Mouse (Mus musculus) lung, embryonic 16.5 days (tissue): ENCODE results near the gene Klhl13. TPM values are rescaled to one million over a fixed set of nuclear protein-coding genes. Genes with fewer than 3 reads are reported as not detected.

Experiments used
- ATAC-seq: fragments of 200-750 bp; cut with Nextera tagmentation; 2 replicates; pipeline ENCODE4 v1.8.0; 2017; ENCODE audit warnings: low read depth, mild to moderate bottlenecking, moderate library complexity
- H3K27ac ChIP-seq: fragments of 300-500 bp; sonication (generic); 2 replicates; pipeline ENCODE4 v1.5.1; 2014; ENCODE audit warnings: mild to moderate bottlenecking, control low read depth, low read length
- H3K27me3 ChIP-seq: fragments of 300-500 bp; sonication (generic); 2 replicates; pipeline ENCODE4 v1.6.1; 2014; ENCODE audit warnings: low read depth, low read length, mixed read lengths; ENCODE audit not compliant: control insufficient read depth, insufficient read depth
- H3K36me3 ChIP-seq: fragments of 300-500 bp; sonication (generic); 2 replicates; pipeline ENCODE4 v1.6.1; 2014; ENCODE audit warnings: low read length; ENCODE audit not compliant: control insufficient read depth, insufficient read depth
- H3K4me1 ChIP-seq: fragments of 300-500 bp; sonication (generic); replicated peaks from 2 replicates; pipeline ENCODE4 v1.6.1; 2014; ENCODE audit warnings: low read length, mixed read lengths; ENCODE audit not compliant: control insufficient read depth, insufficient read depth
- H3K4me2 ChIP-seq: fragments of 300-500 bp; sonication (generic); 2 replicates; pipeline ENCODE4 v1.6.1; 2014; ENCODE audit warnings: low read depth, low read length, control low read depth
- H3K4me3 ChIP-seq: fragments of 300-500 bp; sonication (generic); 2 replicates; pipeline ENCODE4 v1.5.1; 2014; ENCODE audit warnings: mild to moderate bottlenecking, low read length, control low read depth
- H3K9ac ChIP-seq: fragments of 300-500 bp; sonication (generic); 2 replicates; pipeline ENCODE4 v1.6.1; 2014; ENCODE audit warnings: low read length, control low read depth
- H3K9me3 ChIP-seq: fragments of 300-500 bp; sonication (generic); 2 replicates; pipeline ENCODE4 v1.6.1; 2016; ENCODE audit warnings: low read length; ENCODE audit not compliant: control insufficient read depth
- WGBS: fragments of 180-500 bp; shearing (Covaris S2); extraction: QIAGEN DNeasy Blood & Tissue Kit; methylation state at CpG from one replicate; pipeline ENCODE4 v1.1.7; 2014; 5-methylcytosine and 5-hydroxymethylcytosine counted together
- polyA plus RNA-seq: library from polyadenylated mRNA; unstranded; fragments of >200 nt; fragmentation: Nextera tagmentation; extraction: Ambion mirVana; gene quantifications from 2 replicates; pipeline ENCODE4 v1.2.1, GENCODE M21; 2015

Klhl13 gene
- polyA plus RNA-seq, result 58.7 and 62.7 TPM in 2 replicates

DNA sequence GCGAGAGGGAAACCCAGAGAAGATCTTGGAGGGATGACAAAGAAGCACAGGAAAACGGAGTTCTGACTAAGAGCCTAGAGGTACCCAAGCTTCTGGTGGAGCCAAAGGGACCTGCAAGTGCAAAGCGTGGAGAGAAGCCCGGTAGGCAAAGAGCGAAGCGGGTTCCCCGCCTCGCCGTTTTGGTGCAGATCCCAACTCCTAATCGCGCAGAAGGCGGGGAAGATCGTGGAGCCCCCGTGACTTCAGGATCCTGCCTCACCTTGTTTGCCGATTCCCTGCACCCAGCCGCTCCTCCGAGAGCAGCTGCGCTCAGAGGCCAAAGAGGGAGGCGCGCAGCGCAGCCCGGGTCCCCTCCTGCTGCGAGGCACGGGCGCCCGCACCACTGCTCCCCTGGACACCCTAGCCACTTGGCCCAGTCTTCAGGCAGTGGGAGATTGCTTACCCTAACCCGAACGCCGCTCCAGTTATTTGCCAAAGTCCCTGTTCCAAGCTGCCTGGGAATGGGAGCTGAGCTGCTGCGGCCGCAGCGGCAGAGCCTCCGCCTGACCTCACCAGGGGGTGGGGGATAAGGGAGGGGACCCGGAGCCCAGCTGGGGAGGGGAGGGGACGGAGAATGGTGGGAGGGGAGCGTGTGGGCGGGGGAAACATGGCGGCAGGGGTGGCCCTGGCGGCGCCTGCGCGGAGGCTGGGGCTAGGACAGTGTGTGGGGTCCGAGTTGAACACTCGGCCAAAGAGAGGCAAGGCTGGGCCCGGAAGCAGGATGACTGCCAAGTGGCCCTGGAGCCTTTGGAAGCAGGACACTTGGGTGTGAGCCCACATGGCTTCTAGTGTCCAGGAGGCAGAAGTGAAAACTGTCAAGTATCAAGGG is at the start of gene Klhl13:
Klhl13 (minus strand) TSS at position 569 of the 868 bp plus-strand sequence.
- Histone ChIP-seq H3K4me3 (peak within 1 kb of the TSS; percentile 60), H3K9me3 (no peaks in the 10 kb centered on the region), H3K36me3 (no peaks in the 10 kb centered on the region), H3K4me1 (no peaks in the 10 kb centered on the region), H3K9ac (peak within 1 kb of the TSS; percentile 66), H3K27me3 (no peaks in the 10 kb centered on the region), H3K4me2 (peak within 1 kb of the TSS; percentile 49), H3K27ac (peak within 1 kb of the TSS; percentile 88)
- ATAC-seq, result peak; percentile 97
- WGBS, result 10% methylated on average over 31 of the region's 45 CpGs

DNA sequence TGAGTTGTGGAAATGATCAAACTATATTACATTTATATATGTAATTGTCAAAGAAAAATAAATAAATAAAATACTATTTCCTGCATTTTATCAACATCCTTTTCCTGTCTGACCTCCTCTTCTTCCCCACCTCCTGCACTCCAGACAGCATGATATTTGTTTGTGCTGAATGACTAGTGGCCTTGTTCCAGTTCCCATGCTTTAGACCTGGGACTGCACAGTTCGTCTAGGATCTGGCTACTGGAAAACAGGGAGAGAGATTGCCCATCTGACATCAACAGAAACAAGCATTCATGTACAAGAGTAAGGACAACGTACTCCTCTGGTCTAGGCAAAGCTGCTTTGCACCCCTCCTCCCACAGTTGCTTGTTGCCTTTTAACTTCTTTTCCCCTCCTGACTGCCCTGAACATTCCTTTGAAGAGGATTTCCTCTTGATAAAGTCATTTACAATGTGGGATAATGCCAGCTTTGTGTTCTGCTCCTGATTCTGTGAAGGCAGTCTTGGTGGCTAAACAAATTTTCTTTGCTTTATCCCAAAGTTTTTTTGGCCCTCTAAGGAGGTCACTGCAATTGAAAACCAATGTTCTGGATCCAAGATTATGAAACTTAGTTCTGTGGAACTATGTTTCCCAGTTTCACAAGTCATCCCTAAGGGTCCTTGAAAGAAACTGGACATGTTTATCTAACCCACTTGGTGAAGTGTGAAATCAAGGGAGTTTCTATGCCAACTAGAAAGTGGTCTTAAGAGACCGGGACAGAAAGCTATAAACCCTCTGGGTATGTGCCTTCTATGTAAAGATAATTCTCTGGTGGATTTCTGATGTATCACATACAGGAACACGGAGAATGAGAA is 44.6 kb upstream of the Klhl13 start:
- Histone ChIP-seq H3K4me2 (no peak overlapping the region), H3K36me3 (no peaks in the 10 kb centered on the region), H3K4me3 (no peak overlapping the region), H3K27ac (no peak overlapping the region), H3K27me3 (no peaks in the 10 kb centered on the region), H3K9ac (no peak overlapping the region), H3K9me3 (no peaks in the 10 kb centered on the region), H3K4me1 (no peaks in the 10 kb centered on the region; the same call in 1 of the 2 replicates)
- peak; percentile 54; the same call in 1 of the 2 replicates for ATAC-seq
- WGBS, result 33% methylated on average over 4 of the region's 4 CpGs

DNA sequence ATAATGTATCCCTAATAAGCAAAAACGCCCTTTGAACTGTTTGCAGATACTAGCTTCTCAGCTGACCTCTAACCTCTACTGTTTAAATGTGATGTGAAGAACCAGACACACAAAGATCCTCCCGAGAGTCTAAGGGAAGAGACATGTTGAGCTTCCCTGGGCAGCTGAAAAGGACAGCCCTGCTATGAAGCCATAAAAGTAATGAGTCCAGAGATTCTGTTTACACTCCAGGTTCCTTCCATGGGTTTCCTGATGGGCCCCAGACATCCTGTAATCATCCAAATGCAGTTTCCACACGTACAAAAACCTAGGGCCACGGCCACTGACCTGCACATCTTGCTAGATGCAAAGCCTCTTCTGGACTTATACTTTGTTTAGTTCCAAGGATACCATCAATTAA is 23.8 kb upstream of the Klhl13 start:
- Histone ChIP-seq H3K9ac (no peak overlapping the region), H3K4me2 (no peak overlapping the region), H3K4me3 (no peak overlapping the region), H3K27me3 (no peaks in the 10 kb centered on the region), H3K4me1 (no peaks in the 10 kb centered on the region), H3K36me3 (no peaks in the 10 kb centered on the region), H3K9me3 (no peaks in the 10 kb centered on the region), H3K27ac (no peak overlapping the region)
- 50% methylated on average over 4 of the region's 4 CpGs for WGBS
- no peak for ATAC-seq

DNA sequence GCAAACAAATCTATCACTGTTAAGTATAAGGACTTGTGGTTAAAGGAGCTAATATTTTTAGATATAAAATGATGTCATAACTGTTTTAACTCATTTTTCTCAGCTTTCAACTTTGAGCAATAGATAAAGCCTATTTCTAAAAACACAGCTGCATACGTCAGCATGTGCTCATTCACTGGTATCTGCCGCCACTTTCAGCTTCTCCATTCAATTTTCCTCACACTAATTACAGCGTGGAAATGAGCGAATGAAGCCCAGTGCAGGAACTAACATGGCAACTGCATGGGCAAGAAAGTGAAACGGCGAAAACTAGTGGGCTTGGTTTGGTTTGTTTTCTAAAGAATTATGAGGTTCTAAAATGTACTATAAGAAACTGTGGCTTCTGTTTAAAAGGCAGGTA is 1.4 kb downstream of the Klhl13 start:
- Histone ChIP-seq H3K27ac (no peak overlapping the region), H3K9ac (no peak overlapping the region)

DNA sequence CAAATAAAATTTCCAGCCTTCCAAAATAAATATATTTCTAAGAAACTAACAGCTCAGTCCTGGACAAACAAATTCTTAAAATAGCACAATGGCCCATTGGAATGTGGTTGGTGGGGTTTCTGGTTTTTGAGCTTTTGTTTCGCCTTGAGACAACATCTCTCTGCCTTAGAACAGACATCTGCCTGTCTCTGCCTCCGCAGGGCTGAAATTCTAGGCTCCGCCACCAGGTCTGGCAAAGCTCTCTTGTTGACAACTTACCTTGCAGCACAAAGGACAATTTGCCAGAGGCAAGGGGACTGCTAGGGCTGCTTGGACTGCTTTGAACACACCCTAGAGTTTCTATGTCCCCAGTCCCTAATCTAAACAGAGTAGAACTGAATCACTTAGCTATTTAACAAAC is 4.4 kb downstream of the Klhl13 start:
- no peak for ATAC-seq
- Histone ChIP-seq H3K9ac (no peak overlapping the region), H3K27ac (no peak overlapping the region), H3K4me2 (no peak overlapping the region), H3K4me1 (no peaks in the 10 kb centered on the region), H3K36me3 (no peaks in the 10 kb centered on the region), H3K4me3 (no peak overlapping the region), H3K9me3 (no peaks in the 10 kb centered on the region), H3K27me3 (no peaks in the 10 kb centered on the region)
- 95% methylated on average over 3 of the region's 3 CpGs for WGBS

More for the DNA sequence above, 1.4 kb downstream of the Klhl13 start:
- Histone ChIP-seq H3K4me3 (peak overlapping the region; percentile 60), H3K9me3 (no peaks in the 10 kb centered on the region), H3K4me2 (peak overlapping the region; percentile 34), H3K27me3 (no peaks in the 10 kb centered on the region), H3K36me3 (no peaks in the 10 kb centered on the region), H3K4me1 (no peaks in the 10 kb centered on the region)
- 43% methylated on average over 6 of the region's 6 CpGs for WGBS
- ATAC-seq, result no peak

DNA sequence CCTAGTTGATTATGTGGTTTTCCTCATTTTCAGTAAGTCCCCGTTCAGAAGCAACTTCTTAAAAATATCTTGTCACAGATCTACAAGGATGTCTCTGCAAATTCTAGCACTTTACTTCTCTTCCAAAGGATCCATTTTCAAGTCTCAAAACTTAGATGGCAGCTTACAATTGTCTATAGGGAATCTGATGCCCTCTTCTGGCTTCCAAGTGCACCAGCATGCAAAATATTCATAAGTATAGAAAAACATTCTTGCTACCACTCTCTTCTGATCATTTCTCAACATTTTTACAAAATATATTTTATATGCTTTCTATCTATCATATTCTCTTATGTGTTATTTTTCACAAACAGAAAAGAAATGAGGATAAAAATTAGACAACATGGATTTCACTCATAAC is 14.8 kb downstream of the Klhl13 start:
- H3K27ac ChIP-seq, result no peak overlapping the region
- no peak for ATAC-seq
- H3K9ac ChIP-seq, result no peak overlapping the region
- H3K27me3 ChIP-seq, result no peaks in the 10 kb centered on the region
- no peaks in the 10 kb centered on the region for H3K36me3 ChIP-seq
- no peak overlapping the region for H3K4me2 ChIP-seq
- H3K9me3 ChIP-seq, result no peaks in the 10 kb centered on the region
- no peak overlapping the region for H3K4me3 ChIP-seq
- no peaks in the 10 kb centered on the region for H3K4me1 ChIP-seq
- whole genome bisulfite sequencing, result 71% methylated on average over 1 of the region's 1 CpGs

DNA sequence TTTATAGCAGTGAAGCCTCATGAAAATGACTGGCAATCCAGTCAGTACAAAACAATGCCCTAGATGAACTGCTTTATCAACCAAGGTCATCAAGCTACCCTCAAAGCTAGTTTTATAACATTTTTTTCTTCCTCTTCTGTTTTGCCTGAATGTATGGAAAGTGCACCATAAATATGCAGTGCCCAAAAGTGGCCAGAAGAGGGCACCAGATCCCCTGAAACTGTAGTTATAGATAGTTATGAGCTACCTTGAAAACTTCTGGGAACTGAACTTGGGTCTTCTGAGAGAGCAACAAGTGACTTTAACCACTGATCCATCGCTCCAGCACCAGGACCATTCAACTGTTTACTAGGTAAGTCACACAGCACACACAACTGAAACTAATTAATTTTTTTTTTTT is 36.8 kb downstream of the Klhl13 start:
- no peaks in the 10 kb centered on the region for H3K4me1 ChIP-seq
- H3K4me3 ChIP-seq, result no peak overlapping the region
- no peaks in the 10 kb centered on the region for H3K9me3 ChIP-seq
- no peak for ATAC-seq
- no peaks in the 10 kb centered on the region for H3K27me3 ChIP-seq
- H3K4me2 ChIP-seq, result no peak overlapping the region
- no peaks in the 10 kb centered on the region for H3K36me3 ChIP-seq
- 67% methylated on average over 1 of the region's 1 CpGs for WGBS
- H3K9ac ChIP-seq, result no peak overlapping the region
- H3K27ac ChIP-seq, result no peak overlapping the region

DNA sequence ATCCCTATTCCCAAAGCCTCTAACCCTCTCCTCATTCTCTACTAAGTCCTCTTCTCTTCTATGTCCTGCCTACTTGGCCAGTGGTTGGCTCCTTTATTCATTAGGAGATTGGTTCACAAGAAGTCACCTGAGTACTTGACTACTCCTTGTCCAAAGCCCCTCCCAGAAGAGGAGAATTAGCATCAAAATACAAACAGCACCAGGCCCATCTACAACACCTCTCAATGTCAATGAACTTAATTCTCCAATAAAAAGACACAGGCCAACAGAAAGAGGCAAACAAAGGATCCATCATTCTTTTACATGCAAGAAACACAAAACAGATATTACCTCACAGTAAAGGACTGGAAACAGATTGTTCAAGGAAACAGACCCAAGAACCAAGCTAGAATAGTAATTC is 46.0 kb downstream of the Klhl13 start:
- Histone ChIP-seq H3K4me1 (no peaks in the 10 kb centered on the region), H3K27ac (no peak overlapping the region), H3K4me2 (no peak overlapping the region), H3K4me3 (no peak overlapping the region), H3K9me3 (no peaks in the 10 kb centered on the region), H3K36me3 (no peaks in the 10 kb centered on the region), H3K9ac (no peak overlapping the region), H3K27me3 (no peaks in the 10 kb centered on the region)
- ATAC-seq, result no peak

DNA sequence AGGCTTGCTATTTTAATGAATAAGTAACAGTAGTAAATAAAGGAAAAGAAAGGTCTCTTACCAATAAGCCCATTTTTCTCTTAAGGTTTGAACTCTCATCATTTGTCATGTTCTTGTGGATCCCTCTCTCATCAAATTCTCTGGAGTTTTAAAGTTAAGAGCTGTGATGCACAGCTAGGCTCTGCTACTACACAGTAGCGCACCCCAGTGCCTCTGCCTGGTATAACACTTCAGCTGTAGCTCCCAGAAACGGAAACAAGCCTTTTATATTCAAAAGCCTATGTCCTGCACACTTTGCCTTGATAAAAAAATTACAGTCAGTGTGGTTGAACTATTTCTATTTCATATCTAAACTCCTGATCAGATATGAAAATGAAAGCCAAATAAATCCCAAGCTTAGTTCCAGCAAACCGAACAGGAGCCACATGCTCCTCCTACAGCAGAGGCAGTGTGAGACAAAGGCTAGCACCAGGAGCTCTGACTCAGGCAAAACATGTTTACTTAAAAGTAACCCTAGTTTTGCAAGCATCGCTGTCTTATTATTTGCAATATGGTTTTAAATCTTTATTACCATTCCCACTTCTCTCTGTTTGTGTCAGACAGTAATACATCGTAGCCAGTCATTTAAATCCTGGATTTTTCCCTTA is 68.8 kb downstream of the Klhl13 start:
- Histone ChIP-seq H3K9ac (no peak overlapping the region), H3K4me3 (no peak overlapping the region), H3K4me1 (no peaks in the 10 kb centered on the region), H3K27me3 (no peaks in the 10 kb centered on the region), H3K4me2 (no peak overlapping the region), H3K36me3 (no peaks in the 10 kb centered on the region), H3K27ac (no peak overlapping the region), H3K9me3 (no peaks in the 10 kb centered on the region)
- no peak for ATAC-seq
- WGBS, result 33% methylated on average over 5 of the region's 5 CpGs
